9 mouse cellular contexts compared by ENCODE assay signal in genomic region chr12:70147986-70148630, GRCm38 (mm10). TPM values are rescaled to one million over a fixed set of nuclear protein-coding genes. Genes with fewer than 3 reads are reported as not detected.
DNase-seq lines count a peak whose midpoint lies in the region; ATAC-seq and TF ChIP-seq lines count a peak whose summit lies in the region.
"Had no signal": no experiment of that assay in that cellular context is flagged by ENCODE, and none has a peak within 500 bp of the region (broad histone marks: within the 10 kb centered on the region; RNA-seq: fewer than 3 reads in every experiment).

No protein-coding gene starts in this region.

- WGBS in liver, postnatal 0 days (ENCODE audit: insufficient replicate concordance) = 11% methylated on average over 13 of the region's 13 CpGs

- peak overlapping the region; percentile 75 for H3K27ac ChIP-seq in gastrocnemius, adult 2 months
- H3K27ac ChIP-seq in cortical plate, adult 2 months (ENCODE audit: insufficient read depth, low read length) = no peak overlapping the region
- H3K27ac ChIP-seq in liver, postnatal 0 days (ENCODE audit: low read depth) = no peak overlapping the region

- TF ChIP-seq EP300 in liver, postnatal 0 days (IDR thresholded peaks at IDR 0.05; ENCODE audit: low read depth) = no peak

- no peaks in the 10 kb centered on the region for H3K36me3 ChIP-seq in liver, postnatal 0 days (replicated peaks; ENCODE audit: insufficient read depth, low read length)

- no peak for ATAC-seq in liver, postnatal 0 days

- peak overlapping the region; percentile 69 for H3K4me2 ChIP-seq in liver, postnatal 0 days (ENCODE audit: low read depth, low read length)

- intact Hi-C loops in gastrocnemius, adult 2 months (cut with DNase I) = loop anchor here (2.0 to 10.0 kb wide), 3 partner anchors 35 to 393 kb away; partner anchors contain the start of gene Nin
- intact Hi-C loops in gastrocnemius, postnatal 36 days (cut with DNase I) = loop anchor here (5.0 to 10.0 kb wide), 2 partner anchors 71 to 163 kb away; partner anchors contain the start of gene Sav1

- TF ChIP-seq POLR2A in cortical plate, adult 2 months (IDR thresholded peaks at IDR 0.05; ENCODE audit: extremely low read depth, insufficient read depth, low read length) = no peak

- H3K9me3 ChIP-seq in liver, postnatal 0 days (ENCODE audit: low read length) = no peaks in the 10 kb centered on the region

- peak overlapping the region; percentile 8; the same call in 1 of the 2 replicates for H3K9ac ChIP-seq in liver, postnatal 0 days (replicated peaks)

- peak; percentile 27 for DNase-seq in gastrocnemius, adult 2 months
- DNase-seq in gastrocnemius, postnatal 36 days = no peak
- DNase-seq in heart, postnatal 4 days = peak; percentile 14
- DNase-seq in liver, postnatal 0 days = no peak
- DNase-seq in thymus, postnatal 14 days = peak; percentile 21
- DNase-seq in urinary bladder, postnatal 25 days (ENCODE audit: low spot score) = no peak
- no peak for DNase-seq in spleen, postnatal 10 days (ENCODE audit: low spot score in 2 of 2)

- peak overlapping the region; percentile 69 for H3K4me3 ChIP-seq in gastrocnemius, adult 2 months
- H3K4me3 ChIP-seq in cortical plate, adult 2 months (ENCODE audit: insufficient read depth, low read length) = peak overlapping the region; percentile 11
- H3K4me3 ChIP-seq in liver, postnatal 0 days (ENCODE audit: low read depth, low read length) = peak overlapping the region; percentile 45

- H3K27me3 ChIP-seq in liver, postnatal 0 days (ENCODE audit: insufficient read depth, low read length) = no peaks in the 10 kb centered on the region

- peaks cover 1% of the 10 kb centered on the region; the same call in 1 of the 2 replicates for H3K4me1 ChIP-seq in cortical plate, adult 2 months (ENCODE audit: control insufficient read depth, insufficient read depth, low read length)
- H3K4me1 ChIP-seq in liver, postnatal 0 days (ENCODE audit: insufficient read depth) = 0 out of 2 replicates have a peak, but pooled peaks cover 5% of the 10 kb centered on the region

- no peak for TF ChIP-seq CTCF in gastrocnemius, adult 2 months (IDR thresholded peaks at IDR 0.05)
- no peak for TF ChIP-seq CTCF in cortical plate, adult 2 months (IDR thresholded peaks at IDR 0.05; ENCODE audit: extremely low read depth, insufficient read depth, low read length)
- no peak for TF ChIP-seq CTCF in liver, postnatal 0 days (IDR thresholded peaks at IDR 0.05; ENCODE audit: low read depth)

RNA-seq across cellular contexts. Expression of gene Abhd12b, which starts 5.8 kb away (rescaled TPM):
- not detected for total RNA-seq in gastrocnemius, adult 2 months (2021)
- total RNA-seq in gastrocnemius, postnatal 36 days (2021) = not detected
- 0.33 and 1.1 TPM in 2 replicates for polyA plus RNA-seq in cortical plate, adult 2 months (2012; rRNA removed)
- not detected for total RNA-seq in heart, postnatal 4 days (2021)
- polyA plus RNA-seq in liver, postnatal 0 days (2015; fragmentation: Nextera tagmentation; extraction: Ambion mirVana) = not detected in 2 replicates
- total RNA-seq: hematopoietic stem cell, adult 5-6 weeks had no signal

RNA-seq across cellular contexts. Expression of gene Nin, which starts 34.6 kb away (rescaled TPM):
- total RNA-seq in gastrocnemius, adult 2 months (2021) = 10 to 100 TPM; 23.6 to 24.6 TPM
- total RNA-seq in gastrocnemius, postnatal 36 days (2021) = 10 to 100 TPM; 20.8 to 25.2 TPM
- 31.2 and 31.6 TPM in 2 replicates for polyA plus RNA-seq in cortical plate, adult 2 months (2012; rRNA removed)
- total RNA-seq in heart, postnatal 4 days (2021) = 10 to 100 TPM; 41.3 to 42.0 TPM
- 1.9 and 2.9 TPM in 2 replicates for polyA plus RNA-seq in liver, postnatal 0 days (2015; fragmentation: Nextera tagmentation; extraction: Ambion mirVana)

Comparison
In these comparisons a context has a peak if more than half of its experiments do, and no peak if none do; other contexts are left out.
1. DNase-seq: peak in gastrocnemius, adult 2 months (single experiment), heart, postnatal 4 days (single experiment) and thymus, postnatal 14 days (single experiment); none in gastrocnemius, postnatal 36 days (0 of 2), liver, postnatal 0 days (single experiment), urinary bladder, postnatal 25 days (single experiment) and spleen, postnatal 10 days (0 of 2).
2. H3K4me3 ChIP-seq: peak in every context shown above with its lines; median percentile 69 in gastrocnemius, adult 2 months; 45 in liver, postnatal 0 days; 11 in cortical plate, adult 2 months.